Mouse (Mus musculus): ENCODE measurements around the gene Olfr1348.

GRCm38 (mm10) chr7:6499655-6500054 is 8.9 kb downstream of the Olfr1348 start, which contains the start of gene Olfr1347:
- TF ChIP-seq HCFC1 (IDR thresholded peaks at IDR 0.05; ENCODE audit: borderline replicate concordance, insufficient read depth, low read length) (no peak), MAFK (IDR thresholded peaks at IDR 0.05; ENCODE audit: insufficient read depth, low read depth, low read length) (no peak)
